Mouse (Mus musculus) midbrain, postnatal 0 days (tissue): ENCODE measurements at regions not wholly inside any gene's neighbourhood (a gene's known extent, or its start where the extent isn't known, plus 50 kb on each side); places are given as distances from the start of the nearest gene placed in this dataset.

ENCODE experiments used
- ATAC-seq: fragments of 200-750 bp; cut with Nextera tagmentation; 2 replicates; pipeline ENCODE4 v1.8.0; 2017; ENCODE audit warnings: moderate number of reproducible peaks, mild to moderate bottlenecking, moderate TSS enrichment, moderate library complexity; ENCODE audit not compliant: low FRiP score
- DNase-seq: peaks from one replicate; pipeline ENCODE4 v3.0.0-alpha.2; 2015; ENCODE audit warnings: low spot score
- H3K27ac ChIP-seq: fragments of 300-500 bp; sonication (generic); 2 replicates; pipeline ENCODE4 v1.5.1; 2014; ENCODE audit warnings: low read depth, mild to moderate bottlenecking, low read length, mixed read lengths
- H3K27me3 ChIP-seq: fragments of 300-500 bp; sonication (generic); 2 replicates; pipeline ENCODE4 v1.6.1; 2014; ENCODE audit warnings: low read length, control low read depth, mixed read lengths; ENCODE audit not compliant: insufficient read depth
- H3K36me3 ChIP-seq: fragments of 300-500 bp; sonication (generic); 2 replicates; pipeline ENCODE4 v1.6.1; 2014; ENCODE audit warnings: low read length, control low read depth, mixed read lengths; ENCODE audit not compliant: insufficient read depth
- H3K4me1 ChIP-seq: fragments of 300-500 bp; sonication (generic); 2 replicates; pipeline ENCODE4 v1.6.1; 2014; ENCODE audit warnings: mild to moderate bottlenecking, control low read depth, antibody characterized with exemption, low read length, mixed read lengths; ENCODE audit not compliant: insufficient read depth
- H3K4me2 ChIP-seq: fragments of 300-500 bp; sonication (generic); 2 replicates; pipeline ENCODE4 v1.6.1; 2014; ENCODE audit warnings: low read depth, mild to moderate bottlenecking, low read length, mixed read lengths; ENCODE audit not compliant: poor library complexity, severe bottlenecking
- H3K4me3 ChIP-seq: fragments of 300-500 bp; sonication (generic); 2 replicates; pipeline ENCODE4 v1.5.1; 2014; ENCODE audit warnings: low read depth, mild to moderate bottlenecking, low read length, moderate library complexity
- H3K9ac ChIP-seq: fragments of 300-500 bp; sonication (generic); replicated peaks from 2 replicates; pipeline ENCODE4 v1.6.1; 2014; ENCODE audit warnings: mild to moderate bottlenecking, low read length, moderate library complexity, mixed read lengths; ENCODE audit not compliant: poor library complexity, severe bottlenecking
- H3K9me3 ChIP-seq: fragments of 300-500 bp; sonication (generic); 2 replicates; pipeline ENCODE4 v1.6.1; 2016; ENCODE audit warnings: low read length, control low read depth
- CTCF ChIP-seq: IDR thresholded peaks from 2 replicates; pipeline ENCODE4 v1.5.1; 2016; ENCODE audit warnings: antibody characterized with exemption, mild to moderate bottlenecking
- WGBS: fragments of 180-500 bp; shearing (Covaris S2); extraction: QIAGEN DNeasy Blood & Tissue Kit; methylation state at CpG from one replicate; pipeline ENCODE4 v1.1.7; 2014; 5-methylcytosine and 5-hydroxymethylcytosine counted together

DNA sequence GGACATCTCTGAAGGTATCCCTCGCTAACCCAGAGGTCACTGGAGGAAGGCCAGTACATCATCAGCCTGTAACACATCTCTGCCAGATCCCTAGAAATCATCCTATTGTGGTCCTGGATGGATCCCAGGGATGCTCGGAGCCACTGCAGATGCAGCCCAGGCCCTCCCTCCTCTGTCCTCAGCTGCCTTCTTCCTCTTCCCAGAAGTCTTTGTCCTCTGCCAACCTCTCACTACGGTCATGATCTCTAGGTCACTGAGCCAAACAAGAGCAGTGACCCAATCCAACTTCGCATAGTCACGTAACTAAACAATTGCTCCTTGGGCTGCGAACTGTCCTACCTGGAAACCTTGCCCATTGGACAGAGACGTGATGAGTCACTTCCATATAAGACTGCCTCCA lies 134.7 kb upstream of the Hs6st1 start:
- DNase-seq (no peak), ATAC-seq (no peak)
- Histone ChIP-seq H3K27ac (no peak overlapping the region), H3K4me2 (no peak overlapping the region), H3K9ac (no peak overlapping the region), H3K9me3 (no peaks in the 10 kb centered on the region), H3K36me3 (no peaks in the 10 kb centered on the region), H3K4me1 (no peaks in the 10 kb centered on the region), H3K4me3 (no peak overlapping the region), H3K27me3 (no peaks in the 10 kb centered on the region)
- whole genome bisulfite sequencing, result 85% methylated on average over 7 of the region's 7 CpGs
- no peak for TF ChIP-seq CTCF

DNA sequence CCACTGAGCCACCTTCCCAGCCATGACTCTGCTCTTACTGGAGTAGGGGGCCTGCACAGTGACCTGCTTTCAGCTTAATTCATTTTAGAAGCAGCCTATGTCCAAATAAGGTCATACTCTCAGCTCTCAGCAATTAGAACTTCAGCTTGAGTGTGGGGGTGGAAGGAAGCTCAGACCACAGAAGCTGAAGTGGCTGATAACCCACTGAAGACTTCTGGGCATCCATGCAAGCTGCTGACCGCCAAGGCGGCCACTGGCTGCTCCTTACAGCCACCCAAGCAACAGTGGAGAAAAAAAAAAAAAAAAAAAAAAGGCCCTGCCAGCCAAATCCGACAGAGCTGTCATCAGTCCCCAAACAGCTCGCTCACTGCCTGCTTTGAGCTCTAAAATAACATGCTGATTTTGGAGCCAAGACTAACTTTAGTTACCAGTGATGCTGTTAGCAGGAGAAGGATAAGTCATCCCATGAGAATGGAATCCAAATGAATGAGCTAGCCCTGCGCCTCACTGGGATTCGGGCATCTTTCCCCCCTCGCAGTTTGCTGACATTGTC lies 133.0 kb upstream of the Hs6st1 start:
- DNase-seq, result peak; percentile 5

DNA sequence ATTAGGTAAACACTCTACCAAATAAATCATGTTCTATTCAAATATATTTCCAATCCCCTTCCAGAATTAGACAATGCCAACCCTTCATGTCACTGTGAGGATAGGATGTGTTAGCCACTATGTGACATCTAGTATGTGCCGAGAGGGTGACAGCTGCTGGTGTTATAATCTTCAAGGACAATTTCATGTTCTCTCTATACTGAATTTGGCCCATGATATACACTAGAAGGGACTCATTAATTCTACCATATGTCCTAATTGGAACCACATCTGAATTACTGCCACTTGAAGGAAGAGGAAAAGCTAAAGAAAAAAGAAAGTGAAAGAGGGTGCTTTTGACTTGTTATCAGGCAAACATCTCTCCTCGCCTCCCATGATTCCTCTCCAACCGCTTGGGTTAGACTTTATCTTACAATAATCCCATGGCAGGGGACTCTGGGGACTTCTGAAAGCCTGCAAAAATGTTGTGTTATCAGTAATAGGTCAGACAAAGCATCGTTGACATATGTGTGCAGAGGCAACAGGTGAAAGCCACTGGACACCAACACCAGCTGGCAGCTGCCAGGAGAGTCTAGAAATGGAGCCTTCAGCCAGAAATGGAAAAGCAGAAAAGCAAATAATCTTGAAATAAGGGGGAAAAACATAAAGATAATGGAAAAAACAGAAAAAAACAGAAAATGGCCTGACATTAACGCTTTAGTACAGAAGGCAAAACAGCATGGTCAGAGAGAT lies 131.7 kb upstream of the Hs6st1 start:
- H3K27me3 ChIP-seq, result no peaks in the 10 kb centered on the region
- no peak overlapping the region for H3K4me3 ChIP-seq
- 75% methylated on average over 5 of the region's 5 CpGs for WGBS
- no peaks in the 10 kb centered on the region for H3K36me3 ChIP-seq
- 0 out of 2 replicates have a peak, but pooled peaks cover under 1% of the 10 kb centered on the region for H3K4me1 ChIP-seq
- no peak for ATAC-seq
- H3K4me2 ChIP-seq, result no peak overlapping the region
- H3K9ac ChIP-seq, result no peak overlapping the region
- H3K9me3 ChIP-seq, result no peaks in the 10 kb centered on the region
- DNase-seq, result peak; percentile 8
- TF ChIP-seq CTCF, result no peak
- no peak overlapping the region for H3K27ac ChIP-seq

More for the DNA sequence above, 133.0 kb upstream of the Hs6st1 start:
- H3K27ac ChIP-seq, result no peak overlapping the region
- H3K4me3 ChIP-seq, result no peak overlapping the region
- H3K36me3 ChIP-seq, result no peaks in the 10 kb centered on the region
- ATAC-seq, result no peak
- no peak overlapping the region for H3K9ac ChIP-seq
- no peak overlapping the region for H3K4me2 ChIP-seq
- TF ChIP-seq CTCF, result no peak
- H3K27me3 ChIP-seq, result no peaks in the 10 kb centered on the region
- no peaks in the 10 kb centered on the region for H3K9me3 ChIP-seq
- WGBS, result 60% methylated on average over 7 of the region's 7 CpGs
- H3K4me1 ChIP-seq, result no peaks in the 10 kb centered on the region

DNA sequence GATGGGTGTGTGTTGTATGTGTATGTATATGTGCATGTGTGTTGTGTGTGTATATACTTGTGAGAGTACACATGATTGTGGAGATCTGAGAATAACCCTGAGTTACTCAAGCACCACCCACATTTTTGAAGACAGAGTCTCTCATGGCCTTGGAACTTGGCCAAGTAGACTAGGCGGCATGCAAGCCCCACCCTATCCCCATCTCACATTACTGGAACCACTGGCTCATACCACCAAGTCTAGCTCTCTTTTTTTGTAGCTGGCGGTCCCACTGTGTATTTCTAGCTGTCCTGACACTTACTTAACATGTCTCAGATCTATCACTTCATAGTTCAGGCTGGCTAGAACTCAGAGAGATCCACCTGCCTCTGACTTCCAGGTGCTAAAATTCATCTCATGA lies 128.0 kb upstream of the Hs6st1 start:
- H3K36me3 ChIP-seq, result no peaks in the 10 kb centered on the region
- 0 out of 2 replicates have a peak, but pooled peaks cover 5% of the 10 kb centered on the region for H3K4me1 ChIP-seq
- no peaks in the 10 kb centered on the region for H3K9me3 ChIP-seq
- 84% methylated on average over 2 of the region's 2 CpGs for WGBS
- no peak for ATAC-seq
- no peak for DNase-seq
- TF ChIP-seq CTCF, result no peak
- no peaks in the 10 kb centered on the region for H3K27me3 ChIP-seq
- no peak overlapping the region for H3K9ac ChIP-seq
- no peak overlapping the region for H3K27ac ChIP-seq
- no peak overlapping the region for H3K4me2 ChIP-seq
- no peak overlapping the region for H3K4me3 ChIP-seq

DNA sequence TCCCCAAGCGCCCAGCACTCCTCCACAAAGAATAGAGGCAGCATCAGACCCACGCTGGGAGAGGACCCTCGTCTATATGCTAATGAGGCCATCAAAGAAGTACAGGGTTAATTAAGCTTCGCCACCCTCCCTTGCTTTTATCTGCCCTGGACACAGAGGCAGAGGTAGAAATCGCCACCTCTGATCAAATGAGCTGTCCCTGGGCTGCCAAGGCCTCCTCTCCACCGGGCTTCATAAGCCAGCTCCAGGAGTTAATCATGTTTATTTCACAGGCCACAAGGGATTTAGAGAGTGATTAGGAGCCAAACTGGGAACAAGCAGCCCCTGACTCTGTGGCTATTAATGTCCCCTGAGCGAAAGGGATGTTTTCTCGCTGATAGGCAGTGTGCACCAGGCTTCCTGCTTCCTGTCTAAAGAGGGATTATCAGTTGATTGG lies 126.5 kb upstream of the Hs6st1 start:
- H3K27ac ChIP-seq, result no peak overlapping the region
- TF ChIP-seq CTCF, result no peak
- H3K27me3 ChIP-seq, result no peaks in the 10 kb centered on the region
- 0 out of 2 replicates have a peak, but pooled peaks cover 5% of the 10 kb centered on the region for H3K4me1 ChIP-seq
- no peak overlapping the region for H3K4me2 ChIP-seq
- peak; percentile 4 for DNase-seq
- no peaks in the 10 kb centered on the region for H3K36me3 ChIP-seq
- WGBS, result 19% methylated on average over 8 of the region's 8 CpGs
- ATAC-seq, result no peak
- no peak overlapping the region for H3K4me3 ChIP-seq
- H3K9ac ChIP-seq, result no peak overlapping the region
- H3K9me3 ChIP-seq, result no peaks in the 10 kb centered on the region

DNA sequence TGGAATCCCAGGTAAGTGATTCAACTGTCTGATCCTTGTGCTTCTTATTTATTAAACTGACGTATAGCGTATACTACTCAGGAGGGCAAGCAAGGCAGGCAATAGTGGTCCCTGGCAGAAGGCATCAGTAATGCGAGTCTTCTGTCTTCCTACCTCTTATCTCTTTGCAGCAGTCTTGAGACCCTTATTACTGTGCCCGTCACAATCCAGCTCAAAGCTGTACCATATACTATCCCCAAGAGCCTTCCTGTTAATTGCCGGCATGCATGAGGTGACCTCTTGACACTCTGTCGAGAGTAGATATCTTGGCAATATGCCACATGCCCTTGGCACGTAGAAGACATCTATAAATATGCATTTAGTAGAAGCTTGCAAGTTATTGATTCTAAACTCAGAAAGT lies 126.0 kb upstream of the Hs6st1 start:
- Histone ChIP-seq H3K27me3 (no peaks in the 10 kb centered on the region), H3K4me3 (no peak overlapping the region), H3K4me2 (no peak overlapping the region), H3K27ac (no peak overlapping the region), H3K4me1 (0 out of 2 replicates have a peak, but pooled peaks cover 5% of the 10 kb centered on the region), H3K36me3 (no peaks in the 10 kb centered on the region), H3K9me3 (no peaks in the 10 kb centered on the region), H3K9ac (no peak overlapping the region)
- ATAC-seq, result no peak
- TF ChIP-seq CTCF, result no peak
- DNase-seq, result no peak
- WGBS, result 37% methylated on average over 7 of the region's 7 CpGs
